Mouse (Mus musculus) small intestine, adult 2 months (tissue): Measurements from ENCODE around the gene Ttc30a1. TPM values are rescaled to one million over a fixed set of nuclear protein-coding genes. Genes with fewer than 3 reads are reported as not detected.
"Not testable (repeated sequence)": the region's sequence is repeated elsewhere in the genome, so short reads cannot be mapped to it uniquely, and the experiment has no call there.

Experiments
- H3K27ac ChIP-seq: fragments of 200-500 bp; 2 replicates; pipeline ENCODE4 v1.5.1; 2012; ENCODE audit warnings: low read depth, low read length, control low read depth, inconsistent platforms; ENCODE audit not compliant: insufficient read depth
- H3K27me3 ChIP-seq: fragments of 200-500 bp; 2 replicates; pipeline ENCODE4 v1.6.1; 2012; ENCODE audit warnings: mild to moderate bottlenecking, moderate library complexity, low read length, inconsistent platforms; ENCODE audit not compliant: control insufficient read depth, insufficient read depth
- H3K36me3 ChIP-seq: fragments of 200-500 bp; 2 replicates; pipeline ENCODE4 v1.6.1; 2012; ENCODE audit warnings: mild to moderate bottlenecking, low read length, control low read depth, inconsistent platforms; ENCODE audit not compliant: control insufficient read depth, insufficient read depth
- H3K4me1 ChIP-seq: fragments of 200-500 bp; 2 replicates; pipeline ENCODE4 v1.6.1; 2012; ENCODE audit warnings: low read length, inconsistent platforms, mixed read lengths; ENCODE audit not compliant: control insufficient read depth, insufficient read depth, insufficient read length
- H3K4me3 ChIP-seq: fragments of 200-500 bp; 2 replicates; pipeline ENCODE4 v1.5.1; 2012; ENCODE audit warnings: low read depth, mild to moderate bottlenecking, control low read depth, inconsistent platforms, low read length, moderate library complexity
- CTCF ChIP-seq: fragments of 200-500 bp; IDR thresholded peaks from 2 replicates; pipeline ENCODE4 v1.5.1; 2012; ENCODE audit warnings: low read depth, mild to moderate bottlenecking, control low read depth, inconsistent platforms, low read length, moderate library complexity, mixed read lengths; ENCODE audit not compliant: insufficient replicate concordance, insufficient read length; ENCODE audit errors: extremely low read depth
- POLR2A ChIP-seq: fragments of 200-500 bp; IDR thresholded peaks from 2 replicates; pipeline ENCODE4 v1.6.1; 2012; ENCODE audit warnings: low read depth, mild to moderate bottlenecking, control low read depth, inconsistent platforms, low read length, moderate library complexity
- WGBS: fragments of 180-500 bp; shearing (Covaris S2); methylation state at CpG from one replicate; pipeline ENCODE4 v1.1.7; 2018; 5-methylcytosine and 5-hydroxymethylcytosine counted together
- polyA plus RNA-seq: library from polyadenylated mRNA; depleted of rRNA; stranded (reverse); fragments of >200 nt; gene quantifications from 2 replicates; pipeline ENCODE4 v1.2.3, GENCODE M21; 2012

Gene Ttc30a1
- polyA plus RNA-seq, 1 experiment: 1.1 TPM

GRCm38 (mm10) chr2:75983847-75984246 is 2.1 kb upstream of the Ttc30a1 start:
- 85% methylated on average over 3 of the region's 3 CpGs for WGBS
- Histone ChIP-seq H3K4me3 (no peak overlapping the region), H3K27ac (no peak overlapping the region), H3K36me3 (no peaks in the 10 kb centered on the region), H3K27me3 (no peaks in the 10 kb centered on the region), H3K4me1 (no peaks in the 10 kb centered on the region)
- TF ChIP-seq CTCF (no peak), POLR2A (no peak)

GRCm38 (mm10) chr2:75983091-75983490 is 1.3 kb upstream of the Ttc30a1 start:
- WGBS: 96% methylated on average over 3 of the region's 3 CpGs
- H3K4me1 ChIP-seq: no peaks in the 10 kb centered on the region
- H3K36me3 ChIP-seq: no peaks in the 10 kb centered on the region
- no peaks in the 10 kb centered on the region for H3K27me3 ChIP-seq
- no peak for TF ChIP-seq POLR2A
- no peak for TF ChIP-seq CTCF
- H3K27ac ChIP-seq: no peak overlapping the region
- no peak overlapping the region for H3K4me3 ChIP-seq

GRCm38 (mm10) chr2:75982626-75983025 is 859 bp upstream of the Ttc30a1 start:
- Histone ChIP-seq H3K4me1 (no peaks in the 10 kb centered on the region), H3K4me3 (no peak overlapping the region), H3K27ac (no peak overlapping the region), H3K36me3 (no peaks in the 10 kb centered on the region), H3K27me3 (no peaks in the 10 kb centered on the region)
- no peak for TF ChIP-seq POLR2A
- TF ChIP-seq CTCF: no peak
- WGBS: 96% methylated on average over 4 of the region's 4 CpGs

GRCm38 (mm10) chr2:75980933-75981439 is 781 bp downstream of the Ttc30a1 start:
- H3K27me3 ChIP-seq, H3K4me1 ChIP-seq, H3K27ac ChIP-seq, H3K36me3 ChIP-seq: not testable (repeated sequence)
- H3K4me3 ChIP-seq: peak overlapping the region; percentile 76
- WGBS: 94% methylated on average over 13 of the region's 13 CpGs

- H3K27me3 ChIP-seq, H3K4me1 ChIP-seq, H3K27ac ChIP-seq, H3K4me3 ChIP-seq, H3K36me3 ChIP-seq: not testable (repeated sequence)
- 53% methylated on average over 24 of the region's 24 CpGs for WGBS
Measured at GRCm38 (mm10) chr2:75977752-75978368, 3.9 kb downstream of the Ttc30a1 start, which contains the start of gene Ttc30a2. Gene Ttc30a2 (minus strand): TSS chr2:75978170.

- not testable (repeated sequence) for H3K4me1 ChIP-seq
Measured at GRCm38 (mm10) chr2:75976070-75976469, 5.7 kb downstream of the Ttc30a1 start.

GRCm38 (mm10) chr2:75974131-75974530 is 7.6 kb downstream of the Ttc30a1 start:
- Histone ChIP-seq H3K27ac (no peak overlapping the region), H3K4me3 (no peak overlapping the region), H3K27me3 (no peaks in the 10 kb centered on the region), H3K4me1 (no peaks in the 10 kb centered on the region), H3K36me3 (no peaks in the 10 kb centered on the region)
- 67% methylated on average over 9 of the region's 9 CpGs for WGBS
- TF ChIP-seq POLR2A: no peak
- no peak for TF ChIP-seq CTCF

More at GRCm38 (mm10) chr2:75976070-75976469, 5.7 kb downstream of the Ttc30a1 start:
- H3K27ac ChIP-seq, H3K36me3 ChIP-seq, H3K4me3 ChIP-seq, H3K27me3 ChIP-seq: not testable (repeated sequence)
- WGBS: 83% methylated on average over 2 of the region's 2 CpGs

GRCm38 (mm10) chr2:75964972-75965371 is 16.8 kb downstream of the Ttc30a1 start:
- H3K27me3 ChIP-seq: no peaks in the 10 kb centered on the region
- 12% methylated on average over 5 of the region's 5 CpGs for WGBS
- H3K4me3 ChIP-seq: no peak overlapping the region
- H3K27ac ChIP-seq: no peak overlapping the region
- peaks cover 8% of the 10 kb centered on the region; the same call in 1 of the 2 replicates for H3K4me1 ChIP-seq
- TF ChIP-seq POLR2A (no peak), CTCF (peak; percentile 29; the same call in 1 of the 2 replicates)
- H3K36me3 ChIP-seq: no peaks in the 10 kb centered on the region
